Mouse (Mus musculus) thymus, adult 2 months (tissue): ENCODE measurements around the gene Pcbd1. TPM values are rescaled to one million over a fixed set of nuclear protein-coding genes. Genes with fewer than 3 reads are reported as not detected.
A peak's percentile ranks its signal among the peaks of the same experiment; 100 is the strongest.

Source experiments
- DNase-seq: peaks from one replicate; pipeline ENCODE4 v3.0.0; 2021
- H3K27ac ChIP-seq: fragments of 200-500 bp; 2 replicates; pipeline ENCODE4 v1.5.1; 2012; ENCODE audit warnings: low read length, control low read depth; ENCODE audit not compliant: control insufficient read depth, insufficient read depth
- H3K27me3 ChIP-seq: fragments of 200-500 bp; 2 replicates; pipeline ENCODE4 v1.6.1; 2012; ENCODE audit warnings: mild to moderate bottlenecking, low read length, moderate library complexity, mixed read lengths; ENCODE audit not compliant: control insufficient read depth, insufficient read depth
- H3K36me3 ChIP-seq: fragments of 200-500 bp; 2 replicates; pipeline ENCODE4 v1.6.1; 2012; ENCODE audit warnings: mild to moderate bottlenecking, low read length, moderate library complexity; ENCODE audit not compliant: control insufficient read depth, insufficient read depth
- H3K4me1 ChIP-seq: fragments of 200-500 bp; replicated peaks from 2 replicates; pipeline ENCODE4 v1.6.1; 2012; ENCODE audit warnings: low read length; ENCODE audit not compliant: control insufficient read depth, insufficient read depth
- H3K4me3 ChIP-seq: fragments of 200-500 bp; 2 replicates; pipeline ENCODE4 v1.5.1; 2012; ENCODE audit warnings: mild to moderate bottlenecking, low read length, control low read depth, moderate library complexity; ENCODE audit not compliant: control insufficient read depth, insufficient read depth
- CTCF ChIP-seq: fragments of 200-500 bp; IDR thresholded peaks from 2 replicates; pipeline ENCODE4 v1.5.1; 2012; ENCODE audit warnings: mild to moderate bottlenecking, control low read depth, low read length, moderate library complexity, borderline replicate concordance; ENCODE audit not compliant: control insufficient read depth, poor library complexity, insufficient read depth; ENCODE audit errors: extremely low read depth
- POLR2A ChIP-seq: fragments of 200-500 bp; IDR thresholded peaks from 2 replicates; pipeline ENCODE4 v1.6.1; 2012; ENCODE audit warnings: mild to moderate bottlenecking, low read length, control low read depth, moderate library complexity; ENCODE audit not compliant: control insufficient read depth, poor library complexity, insufficient read depth; ENCODE audit errors: extremely low read depth
- WGBS: fragments of 180-500 bp; shearing (Covaris S2); methylation state at CpG from one replicate; pipeline ENCODE4 v1.1.7; 2018; 5-methylcytosine and 5-hydroxymethylcytosine counted together
- polyA plus RNA-seq: library from polyadenylated mRNA; depleted of rRNA; stranded (reverse); fragments of >200 nt; gene quantifications from 2 replicates; pipeline ENCODE4 v1.2.3, GENCODE M21; 2012; rRNA removed

Gene Pcbd1
- polyA plus RNA-seq, result 0.71 and 1.1 TPM in 2 replicates

- Histone ChIP-seq H3K27me3 (no peaks in the 10 kb centered on the region), H3K4me1 (no peaks in the 10 kb centered on the region), H3K4me3 (no peak within 1 kb of the TSS), H3K36me3 (no peaks in the 10 kb centered on the region), H3K27ac (no peak within 1 kb of the TSS)
- DNase-seq, result no peak
- 25% methylated on average over 33 of the region's 33 CpGs for WGBS
- TF ChIP-seq POLR2A, result no peak
- no peak for TF ChIP-seq CTCF
Measured at GRCm38 (mm10) chr10:61089170-61090142, at the start of gene Pcbd1. Gene Pcbd1, plus strand, starts transcription at chr10:61089331.

DNA sequence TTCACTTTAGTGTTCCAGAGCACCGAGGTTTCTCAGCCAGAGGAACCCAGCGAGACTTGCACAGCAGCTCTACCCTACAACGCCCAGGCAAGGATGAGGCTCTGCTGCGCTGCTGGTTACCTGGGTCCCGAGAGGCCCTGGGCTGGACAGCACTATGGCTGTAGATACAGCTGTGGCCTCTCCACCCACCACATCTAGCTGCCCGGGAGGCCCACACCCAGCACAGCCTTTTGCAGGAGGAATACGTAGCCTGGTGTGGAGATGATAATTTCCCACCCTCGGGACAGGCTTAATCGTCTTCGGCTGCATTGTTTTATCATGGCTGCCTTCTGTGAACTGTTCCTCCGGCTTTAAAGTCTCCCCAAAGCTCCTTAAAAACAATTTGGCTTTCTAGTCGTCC lies 49.5 kb upstream of the Pcbd1 start:
- TF ChIP-seq CTCF, result no peak
- TF ChIP-seq POLR2A, result no peak
- Histone ChIP-seq H3K36me3 (no peaks in the 10 kb centered on the region), H3K27ac (no peak overlapping the region), H3K4me3 (no peak overlapping the region), H3K4me1 (no peaks in the 10 kb centered on the region), H3K27me3 (no peaks in the 10 kb centered on the region)
- no peak for DNase-seq
- 77% methylated on average over 12 of the region's 12 CpGs for WGBS

- DNase-seq, result no peak
- Histone ChIP-seq H3K36me3 (no peaks in the 10 kb centered on the region), H3K27ac (no peak overlapping the region), H3K27me3 (no peaks in the 10 kb centered on the region), H3K4me1 (no peaks in the 10 kb centered on the region), H3K4me3 (no peak overlapping the region)
- 26% methylated on average over 8 of the region's 8 CpGs for WGBS
- TF ChIP-seq CTCF (no peak), POLR2A (no peak)
Measured at GRCm38 (mm10) chr10:61045081-61045480, 44.0 kb upstream of the Pcbd1 start.

DNA sequence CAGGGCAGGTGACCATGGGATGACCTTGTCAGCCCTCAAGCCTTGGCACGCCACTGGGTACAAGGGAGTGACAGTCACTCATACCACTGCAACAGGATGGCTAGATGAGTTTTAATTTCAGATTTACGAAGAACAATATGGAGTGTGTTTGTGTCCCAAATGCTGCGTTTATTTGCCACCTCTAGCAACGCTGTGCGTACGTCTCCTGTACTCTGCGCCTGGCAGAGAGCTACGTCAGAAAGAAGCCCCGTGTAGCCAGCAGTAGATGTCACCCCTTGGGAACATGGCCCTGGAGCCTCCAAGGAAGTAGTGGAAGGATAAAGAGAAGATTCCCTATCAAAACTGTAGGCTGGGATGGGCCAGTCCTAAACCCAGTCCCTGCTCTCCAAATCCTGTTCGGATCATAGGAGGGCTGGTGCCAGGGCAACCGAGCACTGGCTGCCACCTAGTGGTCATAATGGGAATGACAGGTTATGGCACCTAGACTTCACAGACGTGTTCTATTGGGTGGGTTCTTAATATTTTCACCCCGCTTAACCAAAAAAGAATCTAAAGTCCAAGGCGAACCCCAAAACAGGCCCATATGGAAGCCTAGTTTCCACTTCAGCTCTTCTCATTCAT lies 37.0 kb upstream of the Pcbd1 start:
- 61% methylated on average over 14 of the region's 14 CpGs for WGBS

DNA sequence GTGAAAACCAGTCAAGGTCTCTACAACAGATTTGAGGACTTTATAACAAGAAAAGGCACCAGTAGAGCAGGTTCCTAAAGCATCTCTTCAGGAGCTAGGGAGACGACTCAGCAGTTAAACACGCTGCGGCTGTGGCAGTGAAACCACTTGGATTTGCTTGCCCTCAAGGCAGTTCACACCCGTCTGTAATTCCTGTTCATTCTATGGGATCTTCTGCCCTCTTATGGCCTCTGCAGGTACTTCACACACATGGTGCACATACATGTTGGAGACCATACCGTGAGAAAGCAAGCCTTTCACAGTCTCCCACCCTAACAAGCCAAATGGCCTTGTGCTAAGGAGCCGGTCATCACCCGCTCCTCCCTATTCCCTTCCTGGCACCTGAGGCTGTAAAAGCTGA lies 32.5 kb upstream of the Pcbd1 start:
- no peak for DNase-seq
- H3K27me3 ChIP-seq, result no peaks in the 10 kb centered on the region
- H3K4me1 ChIP-seq, result no peaks in the 10 kb centered on the region
- no peak overlapping the region for H3K27ac ChIP-seq
- H3K4me3 ChIP-seq, result no peak overlapping the region
- TF ChIP-seq CTCF (no peak), POLR2A (no peak)
- WGBS, result 99% methylated on average over 7 of the region's 7 CpGs
- no peaks in the 10 kb centered on the region for H3K36me3 ChIP-seq

More for the DNA sequence above, 37.0 kb upstream of the Pcbd1 start:
- Histone ChIP-seq H3K36me3 (no peaks in the 10 kb centered on the region), H3K4me1 (no peaks in the 10 kb centered on the region), H3K27me3 (no peaks in the 10 kb centered on the region), H3K4me3 (no peak overlapping the region), H3K27ac (no peak overlapping the region)
- TF ChIP-seq CTCF (peak; percentile 79; the same call in 1 of the 2 replicates), POLR2A (no peak)
- peak; percentile 56 for DNase-seq

GRCm38 (mm10) chr10:61059101-61059500 lies 30.0 kb upstream of the Pcbd1 start:
- H3K27me3 ChIP-seq, result no peaks in the 10 kb centered on the region
- no peak overlapping the region for H3K27ac ChIP-seq
- H3K4me3 ChIP-seq, result no peak overlapping the region
- H3K4me1 ChIP-seq, result no peaks in the 10 kb centered on the region
- no peak for TF ChIP-seq CTCF
- TF ChIP-seq POLR2A, result no peak
- H3K36me3 ChIP-seq, result no peaks in the 10 kb centered on the region
- no peak for DNase-seq
- WGBS, result 17% methylated on average over 1 of the region's 1 CpGs
